Comparison of ENCODE assay signal across 8 mouse cellular contexts in genomic region chr9:20520531-20521210, GRCm38 (mm10). TPM values are rescaled to one million over a fixed set of nuclear protein-coding genes. Genes with fewer than 3 reads are reported as not detected.
DNase-seq lines count a peak whose midpoint lies in the region; ATAC-seq and TF ChIP-seq lines count a peak whose summit lies in the region.

No protein-coding gene starts in this region.

- TF ChIP-seq CTCF in stomach, postnatal 0 days (IDR thresholded peaks at IDR 0.05; ENCODE audit: low read depth) = no peak

- peak overlapping the region; percentile 98 for H3K27ac ChIP-seq in kidney, embryonic 14.5 days (ENCODE audit: low read depth, low read length)
- H3K27ac ChIP-seq in ES-E14 (ENCODE audit: insufficient read depth, low read depth, low read length, poor library complexity, severe bottlenecking) = peak overlapping the region; percentile 89
- H3K27ac ChIP-seq in forebrain, embryonic 10.5 days = peak overlapping the region; percentile 98
- H3K27ac ChIP-seq in stomach, postnatal 0 days (replicated peaks) = peak overlapping the region; percentile 98

- peak overlapping the region; percentile 75 for H3K4me2 ChIP-seq in kidney, embryonic 14.5 days (replicated peaks; ENCODE audit: low read depth, low read length)
- peak overlapping the region; percentile 66 for H3K4me2 ChIP-seq in stomach, postnatal 0 days (replicated peaks; ENCODE audit: low read depth)

- H3K27me3 ChIP-seq in kidney, embryonic 14.5 days (ENCODE audit: control insufficient read depth, insufficient read depth, low read length) = no peaks in the 10 kb centered on the region
- H3K27me3 ChIP-seq in forebrain, embryonic 10.5 days (ENCODE audit: poor library complexity, severe bottlenecking) = no peaks in the 10 kb centered on the region
- no peaks in the 10 kb centered on the region for H3K27me3 ChIP-seq in stomach, postnatal 0 days (ENCODE audit: control insufficient read depth, insufficient read depth, low read length)

- peaks cover 12% of the 10 kb centered on the region; the same call in 1 of the 2 replicates for H3K4me1 ChIP-seq in kidney, embryonic 14.5 days (ENCODE audit: control insufficient read depth, insufficient read depth, low read length)
- peaks cover 2 to 5% of the 10 kb centered on the region in 2 experiments; a peak in 2 of 4 replicates for H3K4me1 ChIP-seq in ES-E14 (ENCODE audit: control insufficient read depth in 2 of 2, insufficient read depth in 2 of 2, low read length in 2 of 2, poor library complexity in 1 of 2)
- H3K4me1 ChIP-seq in forebrain, embryonic 10.5 days = peaks cover 29% of the 10 kb centered on the region
- H3K4me1 ChIP-seq in stomach, postnatal 0 days (replicated peaks; ENCODE audit: control insufficient read depth, insufficient read depth) = peaks cover 2% of the 10 kb centered on the region; the same call in 1 of the 2 replicates

- in situ Hi-C loops in ES-E14 (cut with MboI; ENCODE audit: low sequenced_read_pairs in 2 of 2, unreplicated experiment in 2 of 2) = no loop called here

- H3K9me3 ChIP-seq in kidney, embryonic 14.5 days (ENCODE audit: control insufficient read depth, low read length) = no peaks in the 10 kb centered on the region
- H3K9me3 ChIP-seq in ES-E14 (ENCODE audit: control insufficient read depth, insufficient read depth, low read depth, low read length) = no peaks in the 10 kb centered on the region
- no peaks in the 10 kb centered on the region for H3K9me3 ChIP-seq in forebrain, embryonic 10.5 days
- no peaks in the 10 kb centered on the region for H3K9me3 ChIP-seq in stomach, postnatal 0 days (ENCODE audit: control insufficient read depth, low read length)

- H3K36me3 ChIP-seq in kidney, embryonic 14.5 days (ENCODE audit: control insufficient read depth, insufficient read depth, low read length) = peaks cover 25% of the 10 kb centered on the region
- peaks cover 6% of the 10 kb centered on the region for H3K36me3 ChIP-seq in ES-E14 (ENCODE audit: control insufficient read depth, insufficient read depth, low read length, poor library complexity, severe bottlenecking)
- H3K36me3 ChIP-seq in forebrain, embryonic 10.5 days (replicated peaks) = peaks cover 39% of the 10 kb centered on the region
- no peaks in the 10 kb centered on the region for H3K36me3 ChIP-seq in stomach, postnatal 0 days (ENCODE audit: control insufficient read depth, insufficient read depth, low read length)

- peak overlapping the region; percentile 86 for H3K9ac ChIP-seq in kidney, embryonic 14.5 days (ENCODE audit: low read depth, low read length)
- H3K9ac ChIP-seq in ES-E14 (ENCODE audit: insufficient read depth, low read depth, low read length, poor library complexity, severe bottlenecking) = peak overlapping the region; percentile 91
- H3K9ac ChIP-seq in stomach, postnatal 0 days (ENCODE audit: low read length) = peak overlapping the region; percentile 94

- no peak for DNase-seq in kidney, postnatal 10 days
- no peak for DNase-seq in ES-E14 (ENCODE audit: low read depth, low spot score)
- DNase-seq in forebrain, embryonic 10.5 days (ENCODE audit: extremely low spot score, low spot score) = no peak
- peak; percentile 10 for DNase-seq in liver
- no peak for DNase-seq in stomach, postnatal 0 days (ENCODE audit: low spot score)
- no peak for DNase-seq in frontal cortex, postnatal 36 days (ENCODE audit: low spot score in 2 of 2)
- no peak for DNase-seq in cerebellum, postnatal 4 days (ENCODE audit: low spot score in 2 of 2)

- ATAC-seq in kidney, embryonic 14.5 days (ENCODE audit: low FRiP score, low TSS enrichment) = no peak
- no peak for ATAC-seq in stomach, postnatal 0 days (ENCODE audit: low FRiP score, low TSS enrichment)

- TF ChIP-seq EP300 in stomach, postnatal 0 days (optimal IDR thresholded peaks at IDR 0.05) = no peak

- under 1% methylated on average over 17 of the region's 17 CpGs for WGBS in kidney, embryonic 14.5 days
- under 1% methylated on average over 17 of the region's 17 CpGs for WGBS in forebrain, embryonic 10.5 days
- WGBS in stomach, postnatal 0 days = 0% methylated on average over 17 of the region's 17 CpGs

- H3K4me3 ChIP-seq in kidney, embryonic 14.5 days (ENCODE audit: low read length) = peak overlapping the region; percentile 72
- H3K4me3 ChIP-seq in ES-E14 (ENCODE audit: insufficient read depth in 1 of 2, low read depth in 1 of 2, low read length in 2 of 2, poor library complexity in 1 of 2, severe bottlenecking in 1 of 2) = peak overlapping the region; percentile 80 to 86
- peak overlapping the region; percentile 82 for H3K4me3 ChIP-seq in forebrain, embryonic 10.5 days
- peak overlapping the region; percentile 87 for H3K4me3 ChIP-seq in stomach, postnatal 0 days (ENCODE audit: low read depth, low read length)

TF ChIP-seq in ES-E14, 5 proteins besides CTCF, POLR2A, EP300 and RAD21:
- TF ChIP-seq ZC3H11A (IDR thresholded peaks at IDR 0.05; ENCODE audit: borderline replicate concordance, low read depth, low read length) (no peak), MAFK (IDR thresholded peaks at IDR 0.05; ENCODE audit: insufficient read depth, low read depth, low read length) (no peak), HCFC1 (IDR thresholded peaks at IDR 0.05; ENCODE audit: borderline replicate concordance, insufficient read depth, low read length) (no peak), ZNF384 (IDR thresholded peaks at IDR 0.05; ENCODE audit: low read depth, low read length) (no peak), CHD2 (IDR thresholded peaks at IDR 0.05; ENCODE audit: low read depth, low read length) (no peak)

RNA-seq across cellular contexts. Expression of gene Zfp266, which starts 0.5 kb away (rescaled TPM):
- polyA plus RNA-seq in kidney, embryonic 14.5 days (2014; fragmentation: Nextera tagmentation; extraction: Ambion mirVana) = 80.5 and 96.4 TPM in 2 replicates
- 48.0 and 53.0 TPM in 2 replicates for total RNA-seq in ES-E14 (2012; rRNA removed)
- 134 and 139 TPM in 2 replicates for polyA plus RNA-seq in forebrain, embryonic 10.5 days (2016; fragmentation: Nextera tagmentation; extraction: Ambion mirVana)
- polyA plus RNA-seq in stomach, postnatal 0 days (2015; fragmentation: Nextera tagmentation; extraction: Ambion mirVana) = 33.7 and 35.2 TPM in 2 replicates

RNA-seq across cellular contexts. Expression of gene Zfp426, which starts 28.1 kb away (rescaled TPM):
- polyA plus RNA-seq in kidney, embryonic 14.5 days (2014; fragmentation: Nextera tagmentation; extraction: Ambion mirVana) = 12.8 and 22.6 TPM in 2 replicates
- 9.1 and 10.9 TPM in 2 replicates for total RNA-seq in ES-E14 (2012; rRNA removed)
- 26.1 and 26.6 TPM in 2 replicates for polyA plus RNA-seq in forebrain, embryonic 10.5 days (2016; fragmentation: Nextera tagmentation; extraction: Ambion mirVana)
- polyA plus RNA-seq in stomach, postnatal 0 days (2015; fragmentation: Nextera tagmentation; extraction: Ambion mirVana) = 7.1 and 8.6 TPM in 2 replicates
